Mouse (Mus musculus) brain, embryonic 18.5 days (tissue): ENCODE measurements around the gene Cenpp.
"Not testable (repeated sequence)": the region's sequence is repeated elsewhere in the genome, so short reads cannot be mapped to it uniquely, and the experiment has no call there.

Experiments
- DNase-seq: peaks from one replicate; pipeline ENCODE4 v3.0.0-alpha.2; 2012; ENCODE audit warnings: low read depth, low spot score

Cenpp gene

GRCm38 (mm10) chr13:49607714-49608113 lies 44.9 kb downstream of the Cenpp start, which contains the start of gene Ogn:
Gene Ogn (plus strand): TSS chr13:49608046.
- no peak for DNase-seq

GRCm38 (mm10) chr13:49603603-49604002 lies 49.0 kb downstream of the Cenpp start:
- DNase-seq: no peak

GRCm38 (mm10) chr13:49602541-49602940 lies 50.0 kb downstream of the Cenpp start:
- not testable (repeated sequence) for DNase-seq

GRCm38 (mm10) chr13:49586062-49586461 lies 66.5 kb downstream of the Cenpp start:
- DNase-seq: no peak

GRCm38 (mm10) chr13:49584307-49585005 lies 68.1 kb downstream of the Cenpp start:
- DNase-seq: no peak

GRCm38 (mm10) chr13:49583859-49584258 lies 68.7 kb downstream of the Cenpp start:
- no peak for DNase-seq

GRCm38 (mm10) chr13:49581541-49582530 lies 70.7 kb downstream of the Cenpp start, which contains the start of gene Omd:
Gene Omd (plus strand): TSS chr13:49582462.
- DNase-seq: no peak

GRCm38 (mm10) chr13:49571418-49571817 lies 81.2 kb downstream of the Cenpp start:
- no peak for DNase-seq

- no peak for DNase-seq
Measured at GRCm38 (mm10) chr13:49570371-49570770, 82.2 kb downstream of the Cenpp start.

- DNase-seq: no peak
Measured at GRCm38 (mm10) chr13:49564347-49564746, 88.2 kb downstream of the Cenpp start.

GRCm38 (mm10) chr13:49560886-49561285 lies 91.7 kb downstream of the Cenpp start:
- DNase-seq: no peak

- DNase-seq: no peak
Measured at GRCm38 (mm10) chr13:49559185-49559584, 93.4 kb downstream of the Cenpp start.

GRCm38 (mm10) chr13:49556924-49557323 lies 95.7 kb downstream of the Cenpp start:
- DNase-seq: no peak

- DNase-seq: no peak
Measured at GRCm38 (mm10) chr13:49556203-49556602, 96.4 kb downstream of the Cenpp start.

GRCm38 (mm10) chr13:49554519-49554918 lies 98.1 kb downstream of the Cenpp start:
- no peak for DNase-seq

GRCm38 (mm10) chr13:49549616-49550015 lies 103.0 kb downstream of the Cenpp start:
- no peak for DNase-seq

- DNase-seq: no peak
Measured at GRCm38 (mm10) chr13:49547563-49548150, 104.9 kb downstream of the Cenpp start.

GRCm38 (mm10) chr13:49546517-49546916 lies 106.1 kb downstream of the Cenpp start:
- DNase-seq: no peak

- DNase-seq: no peak
Measured at GRCm38 (mm10) chr13:49545646-49546045, 106.9 kb downstream of the Cenpp start.

GRCm38 (mm10) chr13:49544279-49544678 lies 108.3 kb downstream of the Cenpp start, which contains the start of gene Aspn:
Gene Aspn (plus strand): TSS chr13:49544443.
- no peak for DNase-seq

- no peak for DNase-seq
Measured at GRCm38 (mm10) chr13:49538693-49539092, 113.9 kb downstream of the Cenpp start.

- DNase-seq: no peak
Measured at GRCm38 (mm10) chr13:49536946-49537345, 115.6 kb downstream of the Cenpp start.
